Mouse (Mus musculus): ENCODE measurements at regions not wholly inside any gene's neighbourhood (a gene's known extent, or its start where the extent isn't known, plus 50 kb on each side); places are given as distances from the start of the nearest gene placed in this dataset.

DNA sequence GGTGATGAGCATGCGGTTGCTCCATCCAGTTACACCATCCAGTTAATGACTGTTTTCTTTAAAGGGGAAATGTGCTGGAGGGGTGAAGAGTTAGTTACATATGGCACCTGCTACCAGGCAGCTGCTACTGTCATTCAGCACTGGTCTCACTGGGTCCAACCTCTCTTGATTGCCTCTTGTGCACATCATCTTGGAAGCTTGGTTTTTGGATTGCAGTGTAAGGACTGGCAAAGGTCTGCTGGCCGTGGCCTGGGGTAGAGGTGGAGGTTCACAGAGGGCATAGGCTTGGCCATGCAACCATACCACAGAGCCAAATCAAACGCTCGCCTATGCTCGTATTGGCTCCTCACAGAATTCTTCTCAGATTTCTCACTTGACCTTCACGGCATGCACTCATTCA lies 75.1 kb upstream of the Serp2 start:
- no peak for DNase-seq (ENCODE audit: low read depth)

- DNase-seq (ENCODE audit: low read depth) = no peak
Measured at GRCm38 (mm10) chr14:76631181-76631580, 74.5 kb upstream of the Serp2 start.

GRCm38 (mm10) chr14:76629913-76630478 lies 73.3 kb upstream of the Serp2 start:
- DNase-seq (ENCODE audit: low read depth) = peak; percentile 71

- no peak for DNase-seq (ENCODE audit: low read depth)
Measured at GRCm38 (mm10) chr14:76628182-76628892, 71.6 kb upstream of the Serp2 start.

DNA sequence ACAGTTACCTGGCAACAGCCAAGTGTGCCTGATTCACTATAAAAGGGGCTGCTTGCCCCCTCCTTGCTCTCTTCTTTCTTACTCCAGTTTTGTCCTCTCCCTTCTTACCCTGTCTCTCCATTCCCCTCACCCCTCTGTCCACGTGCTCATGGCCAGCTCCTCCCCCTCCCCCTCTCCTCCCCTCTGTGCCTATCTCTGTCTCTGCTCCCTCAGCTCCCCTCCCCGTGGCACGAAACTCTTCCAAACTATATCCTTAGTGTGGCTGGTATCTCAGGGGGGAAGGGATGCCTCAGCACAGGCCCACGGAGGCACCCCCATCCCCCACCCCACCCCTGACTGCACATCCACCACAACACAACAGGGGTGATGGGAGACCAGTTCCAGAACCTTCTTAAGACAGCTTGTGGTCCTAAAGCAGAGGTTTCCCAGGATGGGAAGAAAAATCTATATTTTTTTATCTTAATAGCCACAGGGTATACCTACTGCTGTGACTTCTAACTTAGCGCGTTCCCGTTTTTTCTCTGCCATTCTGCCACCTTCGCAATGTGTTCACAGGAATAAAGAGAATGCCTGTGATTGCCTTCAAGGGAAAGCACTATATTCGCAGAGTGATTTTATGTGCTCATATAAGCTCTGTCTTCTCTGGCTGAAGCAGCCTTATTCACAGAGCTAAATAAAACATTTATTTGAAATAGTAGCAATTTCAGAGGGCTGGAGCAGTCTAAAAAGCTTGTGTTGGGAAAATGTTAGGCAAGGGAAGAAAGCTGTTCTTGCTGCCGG lies 69.1 kb upstream of the Serp2 start:
- no peak for DNase-seq (ENCODE audit: low read depth)

GRCm38 (mm10) chr14:76624626-76625378 lies 68.1 kb upstream of the Serp2 start:
- no peak for DNase-seq (ENCODE audit: low read depth)

DNA sequence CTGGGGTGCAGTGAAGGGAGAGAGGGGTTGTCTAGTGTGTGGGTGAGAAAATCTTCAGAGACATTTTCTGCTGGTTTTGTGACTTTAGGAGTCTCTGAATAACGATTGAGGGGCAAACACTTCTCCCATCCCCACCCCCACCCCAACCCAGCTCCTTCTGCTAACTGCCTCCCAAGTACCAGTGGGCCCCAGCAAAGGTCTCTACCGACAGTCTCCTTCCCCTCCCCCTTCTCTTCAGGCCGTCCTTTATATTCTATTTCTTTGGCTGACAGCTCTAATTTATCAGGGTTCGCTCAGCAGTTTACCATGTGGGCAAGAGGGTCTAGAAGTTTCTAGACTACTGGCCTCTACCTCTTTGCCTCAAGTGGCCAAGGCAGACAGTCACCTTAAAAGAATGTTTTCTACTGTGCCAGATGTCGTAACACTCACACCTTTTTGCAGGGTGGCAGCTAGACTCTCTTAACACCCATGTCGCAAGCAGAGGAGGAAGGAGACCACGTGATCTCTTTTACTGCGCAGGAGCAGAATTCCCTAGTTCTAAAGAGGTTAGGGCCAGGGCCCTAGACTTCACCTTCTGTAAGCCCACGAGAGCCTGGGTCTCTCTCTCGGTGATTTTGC lies 66.8 kb upstream of the Serp2 start:
- no peak for DNase-seq (ENCODE audit: low read depth)

- no peak for DNase-seq (ENCODE audit: low read depth)
Measured at GRCm38 (mm10) chr14:76622634-76623291, 66.1 kb upstream of the Serp2 start.

DNA sequence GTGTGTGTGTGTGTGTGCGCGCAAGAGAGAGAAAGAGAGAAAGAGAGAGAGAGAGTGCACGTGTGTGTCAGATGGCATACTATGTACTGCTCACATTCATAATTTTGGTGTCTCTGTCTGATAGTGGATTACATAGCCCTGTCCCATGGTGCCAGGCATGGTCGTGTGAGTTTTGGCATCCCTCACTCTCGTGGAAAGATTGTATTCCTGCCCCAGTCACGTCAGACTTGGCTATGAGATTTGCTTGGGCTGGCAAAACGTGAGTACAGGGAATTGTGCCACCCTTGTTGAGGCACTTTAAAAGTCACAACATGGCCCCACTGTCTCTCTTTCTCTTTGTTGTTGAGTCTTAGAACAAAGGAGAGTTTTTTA lies 62.3 kb upstream of the Serp2 start:
- no peak for DNase-seq (ENCODE audit: low read depth)

- DNase-seq (ENCODE audit: low read depth) = peak; percentile 48
Measured at GRCm38 (mm10) chr14:76618331-76619037, 61.8 kb upstream of the Serp2 start.

DNA sequence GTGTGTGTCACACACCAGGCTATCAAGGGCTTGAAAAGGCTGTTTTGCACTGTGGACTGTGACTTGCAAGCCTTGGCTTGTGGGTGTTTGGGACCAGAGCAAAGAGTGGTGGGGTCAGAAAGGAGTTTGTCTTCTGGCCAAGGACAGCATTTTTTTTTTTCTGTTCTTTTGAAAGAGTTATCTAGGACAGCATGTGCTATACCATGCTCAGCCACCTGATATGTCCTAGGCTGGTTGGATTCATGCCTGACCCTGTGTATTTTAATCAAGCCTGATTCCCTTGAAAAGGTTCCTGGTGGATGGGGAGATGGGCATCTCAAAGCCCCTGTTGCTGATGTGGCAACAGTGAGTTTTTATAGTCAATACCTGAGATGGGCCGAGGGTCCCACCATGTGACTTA lies 61.2 kb upstream of the Serp2 start:
- DNase-seq (ENCODE audit: low read depth) = no peak

DNA sequence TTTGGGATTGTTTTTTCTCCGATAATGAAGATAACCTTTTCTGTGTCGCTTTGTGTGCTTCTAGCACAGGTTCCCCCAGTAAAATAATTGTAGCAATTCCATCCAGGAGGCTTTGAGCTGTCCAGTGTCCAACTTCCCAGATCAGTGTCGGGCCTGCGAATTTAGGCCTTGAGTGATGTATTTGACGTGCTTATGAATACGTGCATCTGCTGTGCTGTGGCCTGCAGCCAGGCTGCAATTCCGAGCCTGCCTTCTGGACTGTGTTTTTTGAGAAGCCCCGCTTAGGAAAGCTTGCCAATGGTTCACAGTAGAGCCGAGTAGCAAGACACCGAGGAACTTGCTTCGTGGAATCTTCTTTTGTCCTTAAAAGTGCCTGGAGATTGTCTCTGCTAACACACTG lies 60.8 kb upstream of the Serp2 start:
- no peak for DNase-seq (ENCODE audit: low read depth)

DNA sequence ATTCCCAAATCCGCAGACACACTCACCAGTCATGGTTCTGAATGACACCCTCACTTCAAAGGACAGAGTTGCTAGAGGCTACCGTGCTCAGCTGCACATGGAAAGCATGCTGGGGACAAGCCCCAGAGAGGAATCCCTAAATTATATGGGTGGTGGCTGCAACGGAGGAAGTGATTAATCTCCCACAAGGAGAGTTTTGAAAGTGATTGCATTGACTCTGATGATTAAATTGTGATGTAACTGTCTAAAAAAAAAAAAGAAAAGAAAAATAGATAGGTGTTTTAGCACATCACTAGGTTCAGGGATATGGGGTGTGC lies 59.6 kb upstream of the Serp2 start:
- peak; percentile 72 for DNase-seq (ENCODE audit: low read depth)

- peak; percentile 63 for DNase-seq (ENCODE audit: low read depth)
Measured at GRCm38 (mm10) chr14:76615603-76616366, 59.1 kb upstream of the Serp2 start.

DNA sequence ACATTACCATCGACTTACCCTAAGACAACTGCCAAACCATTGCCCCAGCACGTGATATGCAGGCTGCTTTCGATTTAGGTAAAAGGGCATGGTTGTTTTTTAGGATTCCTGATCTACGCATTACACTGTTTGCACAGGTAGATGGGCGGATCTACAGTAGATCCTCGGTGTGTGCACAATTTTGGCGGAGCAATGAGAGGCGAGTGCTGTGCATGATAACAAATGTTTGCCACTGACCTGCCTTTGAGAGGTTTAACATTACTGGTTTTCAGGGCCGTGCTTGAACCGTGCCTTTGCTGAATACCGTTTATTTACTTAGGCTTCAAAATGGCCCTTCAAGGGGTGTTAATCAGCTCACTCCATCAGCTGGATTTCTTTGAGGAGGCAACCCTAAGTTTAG lies 58.5 kb upstream of the Serp2 start:
- DNase-seq (ENCODE audit: low read depth) = no peak

DNA sequence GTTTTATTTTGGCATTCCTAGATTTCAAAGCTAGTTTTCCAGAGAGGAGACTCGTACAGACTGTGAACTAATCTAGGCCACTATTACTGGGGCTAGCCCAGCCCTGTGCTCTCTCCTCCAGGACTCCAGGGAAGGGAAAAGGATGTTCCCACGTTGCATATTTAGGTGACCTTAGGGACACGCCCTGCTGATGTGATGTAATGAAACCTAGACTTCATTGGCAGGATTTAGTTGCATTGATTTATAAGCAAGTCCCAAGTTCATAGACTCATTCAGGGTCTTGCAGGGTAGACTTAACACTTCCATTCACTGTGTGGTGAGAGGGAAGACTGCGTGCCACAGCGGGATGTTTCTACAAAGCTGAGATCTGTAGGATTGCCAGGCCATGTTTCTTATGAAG lies 58.0 kb upstream of the Serp2 start:
- DNase-seq (ENCODE audit: low read depth) = no peak

- DNase-seq (ENCODE audit: low read depth) = no peak
Measured at GRCm38 (mm10) chr14:76613604-76614003, 56.9 kb upstream of the Serp2 start.

- DNase-seq (ENCODE audit: low read depth) = peak; percentile 87
Measured at GRCm38 (mm10) chr14:76610429-76611378, 54.0 kb upstream of the Serp2 start.

Data from 416B (cell line).